Mouse (Mus musculus): ENCODE measurements around the gene Kctd10. TPM values are rescaled to one million over a fixed set of nuclear protein-coding genes. Genes with fewer than 3 reads are reported as not detected.

The Kctd10 gene
- polyA plus RNA-seq, 1 experiment from 2014 or later = 82.4 TPM

DNA sequence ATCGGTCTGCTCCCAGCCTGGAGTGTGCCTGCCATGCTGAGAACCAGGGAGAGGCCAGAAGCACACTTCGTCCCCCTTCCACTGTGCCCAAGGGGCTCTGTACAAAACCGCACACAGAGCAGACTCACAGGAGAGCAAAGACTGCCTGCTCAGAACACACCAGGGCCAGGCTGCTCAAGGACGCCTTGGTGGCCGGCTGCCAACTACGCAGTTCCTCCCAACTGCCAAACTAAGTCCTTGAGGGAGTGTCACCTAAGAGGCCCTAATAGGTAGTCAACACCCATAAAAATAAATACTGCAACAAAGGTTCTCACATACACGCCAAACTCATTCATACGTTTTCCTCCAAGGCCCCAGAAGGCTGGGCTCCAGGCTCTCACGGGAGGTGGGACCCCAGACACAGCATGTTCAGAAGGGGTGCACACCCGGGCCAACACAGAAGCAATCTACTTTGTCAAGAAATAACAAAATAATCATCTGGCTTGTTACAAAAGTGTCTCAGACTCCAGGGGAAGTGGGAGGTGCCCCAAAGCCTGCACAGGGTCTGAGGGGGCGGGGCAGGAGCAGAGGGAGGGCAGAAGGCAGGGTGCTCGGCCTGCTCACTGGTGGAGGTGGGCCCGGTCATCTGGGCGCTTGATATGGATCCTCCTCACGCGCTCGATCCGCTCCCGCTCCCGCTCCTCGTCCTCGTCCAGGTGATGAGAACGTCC lies 15.1 kb downstream of the Kctd10 start:
- H3K36me3 ChIP-seq (ENCODE audit: control insufficient read depth, insufficient read depth, low read length) = peaks cover 97% of the 10 kb centered on the region

DNA sequence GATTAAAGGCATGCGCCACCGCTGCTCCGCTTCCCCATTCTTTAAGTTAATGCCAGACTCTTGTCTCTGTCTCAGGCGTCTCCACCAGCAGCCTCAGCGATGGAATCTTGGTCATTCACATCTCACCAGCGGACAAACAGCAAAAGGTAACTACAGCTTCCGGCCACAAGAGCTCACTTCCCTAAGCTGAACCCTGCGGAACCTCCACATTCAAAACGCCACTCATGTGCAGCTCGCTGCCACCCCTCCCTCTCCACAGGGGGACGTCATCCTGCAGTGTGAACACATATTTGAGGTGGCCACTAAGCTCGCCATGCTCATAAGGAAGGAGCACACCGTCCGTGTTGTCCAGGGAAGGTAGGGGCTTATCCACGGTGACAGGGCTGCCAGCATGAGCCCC lies 19.3 kb downstream of the Kctd10 start:
- H3K9ac ChIP-seq (replicated peaks; ENCODE audit: low read length) = no peak overlapping the region
- H3K36me3 ChIP-seq (ENCODE audit: control insufficient read depth, insufficient read depth, low read length) = peaks cover 64% of the 10 kb centered on the region
- no peak overlapping the region for H3K4me3 ChIP-seq (replicated peaks; ENCODE audit: low read depth, low read length)
- H3K4me1 ChIP-seq (ENCODE audit: control insufficient read depth, insufficient read depth, low read length) = no peaks in the 10 kb centered on the region
- no peak for ATAC-seq (ENCODE audit: low FRiP score, low TSS enrichment)
- H3K4me2 ChIP-seq (ENCODE audit: low read length) = no peak overlapping the region
- H3K27ac ChIP-seq (replicated peaks; ENCODE audit: low read depth, low read length) = no peak overlapping the region
- H3K9me3 ChIP-seq (ENCODE audit: control insufficient read depth, low read length) = no peaks in the 10 kb centered on the region
- WGBS = 81% methylated on average over 15 of the region's 15 CpGs
- DNase-seq = no peak
- no peaks in the 10 kb centered on the region for H3K27me3 ChIP-seq (ENCODE audit: control insufficient read depth, insufficient read depth, low read length)

More for the DNA sequence above, 15.1 kb downstream of the Kctd10 start:
- Histone ChIP-seq H3K4me3 (replicated peaks; ENCODE audit: low read depth, low read length) (no peak overlapping the region), H3K4me1 (ENCODE audit: control insufficient read depth, insufficient read depth, low read length) (no peaks in the 10 kb centered on the region), H3K9ac (replicated peaks; ENCODE audit: low read length) (no peak overlapping the region), H3K9me3 (ENCODE audit: control insufficient read depth, low read length) (no peaks in the 10 kb centered on the region), H3K27me3 (ENCODE audit: control insufficient read depth, insufficient read depth, low read length) (no peaks in the 10 kb centered on the region), H3K4me2 (ENCODE audit: low read length) (no peak overlapping the region), H3K27ac (replicated peaks; ENCODE audit: low read depth, low read length) (no peak overlapping the region)
- WGBS = 93% methylated on average over 23 of the region's 23 CpGs
- DNase-seq (no peak), ATAC-seq (ENCODE audit: low FRiP score, low TSS enrichment) (no peak)

DNA sequence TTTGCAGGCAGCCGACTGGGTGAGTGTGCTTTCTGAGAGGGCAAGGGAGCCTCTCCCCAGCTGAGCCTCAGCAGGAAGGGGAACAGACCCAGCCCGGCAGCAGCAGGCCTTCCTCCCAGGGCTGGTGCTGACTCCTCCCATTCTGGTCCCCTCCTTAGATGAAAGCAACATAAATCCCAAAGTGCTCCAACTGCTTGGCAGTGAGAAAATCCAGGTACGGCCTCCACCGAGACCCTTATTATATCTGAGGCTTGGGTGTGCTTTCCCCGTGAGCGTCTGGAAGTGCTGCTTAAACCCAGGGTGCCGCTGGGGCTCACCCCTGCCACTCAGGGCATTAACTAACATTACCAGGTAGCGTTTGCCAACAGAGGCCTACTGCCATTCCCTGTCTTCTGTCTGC lies 20.7 kb downstream of the Kctd10 start:
- no peak for DNase-seq
- ATAC-seq (ENCODE audit: low FRiP score, low TSS enrichment) = no peak
- 76% methylated on average over 8 of the region's 8 CpGs for WGBS
- H3K4me3 ChIP-seq (replicated peaks; ENCODE audit: low read depth, low read length) = no peak overlapping the region
- no peaks in the 10 kb centered on the region for H3K9me3 ChIP-seq (ENCODE audit: control insufficient read depth, low read length)
- H3K36me3 ChIP-seq (ENCODE audit: control insufficient read depth, insufficient read depth, low read length) = peaks cover 50% of the 10 kb centered on the region
- no peak overlapping the region for H3K9ac ChIP-seq (replicated peaks; ENCODE audit: low read length)
- no peak overlapping the region for H3K4me2 ChIP-seq (ENCODE audit: low read length)
- H3K4me1 ChIP-seq (ENCODE audit: control insufficient read depth, insufficient read depth, low read length) = no peaks in the 10 kb centered on the region
- no peaks in the 10 kb centered on the region for H3K27me3 ChIP-seq (ENCODE audit: control insufficient read depth, insufficient read depth, low read length)
- H3K27ac ChIP-seq (replicated peaks; ENCODE audit: low read depth, low read length) = no peak overlapping the region

DNA sequence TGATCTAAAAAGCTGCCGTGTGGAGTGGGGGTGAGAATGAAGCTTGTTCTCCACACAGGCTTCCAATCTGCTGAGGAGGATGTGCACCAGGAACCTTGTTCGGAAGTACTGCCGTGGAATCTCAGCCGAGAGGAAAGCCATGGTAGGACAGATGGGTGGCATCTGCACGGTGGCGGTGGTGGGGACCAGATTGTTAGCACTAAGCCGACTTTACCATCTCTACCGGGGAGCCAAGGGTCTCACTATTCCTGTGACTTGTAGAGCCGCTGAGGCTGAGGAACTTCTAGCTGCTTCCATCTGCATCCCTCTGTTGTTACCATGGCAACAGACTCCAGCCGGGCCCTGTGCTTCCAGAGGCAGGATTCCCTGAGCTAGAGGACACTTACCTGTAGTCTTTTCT lies 21.5 kb downstream of the Kctd10 start:
- WGBS = 56% methylated on average over 10 of the region's 10 CpGs
- DNase-seq (peak; percentile 79), ATAC-seq (ENCODE audit: low FRiP score, low TSS enrichment) (no peak)
- H3K27ac ChIP-seq (replicated peaks; ENCODE audit: low read depth, low read length) = no peak overlapping the region
- no peak overlapping the region for H3K4me2 ChIP-seq (ENCODE audit: low read length)
- no peaks in the 10 kb centered on the region for H3K9me3 ChIP-seq (ENCODE audit: control insufficient read depth, low read length)
- H3K4me1 ChIP-seq (ENCODE audit: control insufficient read depth, insufficient read depth, low read length) = no peaks in the 10 kb centered on the region
- H3K9ac ChIP-seq (replicated peaks; ENCODE audit: low read length) = no peak overlapping the region
- H3K36me3 ChIP-seq (ENCODE audit: control insufficient read depth, insufficient read depth, low read length) = peaks cover 42% of the 10 kb centered on the region
- H3K27me3 ChIP-seq (ENCODE audit: control insufficient read depth, insufficient read depth, low read length) = no peaks in the 10 kb centered on the region
- no peak overlapping the region for H3K4me3 ChIP-seq (replicated peaks; ENCODE audit: low read depth, low read length)

DNA sequence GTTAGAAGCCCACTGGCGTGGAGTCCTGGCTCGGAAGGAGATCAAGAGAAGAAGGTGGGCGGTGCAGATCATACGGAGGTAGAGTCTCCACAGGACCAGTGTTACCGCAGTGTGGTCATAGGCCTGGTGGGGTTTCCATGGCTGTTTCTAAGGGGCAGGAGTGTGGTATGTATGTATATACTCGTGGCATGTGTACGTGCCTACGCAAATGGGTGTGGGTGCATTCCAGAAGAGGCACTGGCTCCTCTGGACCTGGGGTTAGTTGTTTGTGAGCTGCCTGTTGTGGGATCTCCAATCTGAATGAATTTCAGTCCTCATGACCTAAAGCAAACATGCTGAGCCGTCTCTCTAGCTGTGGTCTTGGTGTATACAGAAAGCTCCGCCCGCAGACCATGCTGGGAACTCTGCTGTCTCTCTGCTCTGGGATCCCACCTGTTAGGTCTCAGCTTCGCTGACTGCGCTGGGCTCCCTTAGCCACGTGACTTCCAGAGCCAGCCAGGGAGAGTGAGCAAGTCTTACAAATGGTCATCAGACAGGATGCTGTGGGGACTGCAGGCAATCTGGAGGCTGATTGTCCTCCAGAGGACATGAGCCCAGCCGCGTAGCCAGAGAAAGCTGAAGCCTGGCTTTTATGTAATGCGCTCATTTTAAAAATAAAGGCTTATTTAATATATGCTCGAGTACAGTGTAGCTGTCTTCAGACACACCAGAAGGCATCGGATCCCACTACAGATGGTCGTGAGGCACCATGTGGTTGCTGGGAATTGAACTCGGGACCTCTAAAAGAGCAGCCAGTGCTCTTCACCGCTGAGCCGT lies 23.2 kb downstream of the Kctd10 start:
- WGBS = 55% methylated on average over 23 of the region's 23 CpGs
- ATAC-seq (ENCODE audit: low FRiP score, low TSS enrichment) = no peak; the same call in 1 of the 2 replicates
- peaks cover 26% of the 10 kb centered on the region for H3K36me3 ChIP-seq (ENCODE audit: control insufficient read depth, insufficient read depth, low read length)
- H3K27ac ChIP-seq (replicated peaks; ENCODE audit: low read depth, low read length) = no peak overlapping the region
- no peaks in the 10 kb centered on the region for H3K9me3 ChIP-seq (ENCODE audit: control insufficient read depth, low read length)
- H3K4me1 ChIP-seq (ENCODE audit: control insufficient read depth, insufficient read depth, low read length) = no peaks in the 10 kb centered on the region
- no peak overlapping the region for H3K4me3 ChIP-seq (replicated peaks; ENCODE audit: low read depth, low read length)
- no peak overlapping the region for H3K9ac ChIP-seq (replicated peaks; ENCODE audit: low read length)
- H3K4me2 ChIP-seq (ENCODE audit: low read length) = no peak overlapping the region
- no peaks in the 10 kb centered on the region for H3K27me3 ChIP-seq (ENCODE audit: control insufficient read depth, insufficient read depth, low read length)
- DNase-seq = peak; percentile 45

DNA sequence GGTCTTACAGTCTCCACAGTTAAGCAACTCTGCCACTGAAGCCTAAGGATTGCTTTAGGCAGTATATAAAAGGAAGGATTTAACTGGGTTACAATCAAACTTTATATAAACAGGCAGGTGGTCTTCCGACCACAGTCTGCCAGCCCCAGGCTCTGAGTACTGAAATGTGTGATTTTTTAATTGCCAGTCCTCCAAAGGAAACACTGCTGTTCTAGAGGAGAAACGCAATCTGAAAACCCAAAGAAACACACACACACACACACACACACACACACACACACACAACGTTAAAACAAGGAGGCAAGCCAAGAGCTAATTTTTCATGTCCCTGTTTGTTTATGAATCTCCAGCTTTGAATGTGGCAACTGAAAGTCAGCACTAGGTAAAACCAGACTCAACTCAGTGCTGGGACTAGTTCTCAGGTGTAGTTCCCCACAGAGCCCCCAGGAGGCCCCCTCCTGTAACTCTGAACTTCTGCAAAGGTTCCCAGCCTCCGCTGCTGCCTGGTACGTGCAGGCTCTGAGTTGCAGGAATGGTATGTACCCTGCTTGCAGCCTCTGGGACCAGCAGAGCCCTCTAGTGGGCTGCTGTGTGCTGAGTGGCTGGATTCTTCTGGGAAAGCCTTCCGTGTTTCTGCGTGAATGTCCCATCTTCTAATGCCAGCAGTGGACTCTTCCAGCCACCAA lies 23.9 kb downstream of the Kctd10 start:
- H3K27me3 ChIP-seq (ENCODE audit: control insufficient read depth, insufficient read depth, low read length) = no peaks in the 10 kb centered on the region
- H3K9ac ChIP-seq (replicated peaks; ENCODE audit: low read length) = no peak overlapping the region
- peaks cover 18% of the 10 kb centered on the region for H3K36me3 ChIP-seq (ENCODE audit: control insufficient read depth, insufficient read depth, low read length)
- no peaks in the 10 kb centered on the region for H3K9me3 ChIP-seq (ENCODE audit: control insufficient read depth, low read length)
- no peak overlapping the region for H3K4me3 ChIP-seq (replicated peaks; ENCODE audit: low read depth, low read length)
- DNase-seq (peak; percentile 73), ATAC-seq (ENCODE audit: low FRiP score, low TSS enrichment) (no peak)
- 26% methylated on average over 7 of the region's 7 CpGs for WGBS
- no peaks in the 10 kb centered on the region for H3K4me1 ChIP-seq (ENCODE audit: control insufficient read depth, insufficient read depth, low read length)
- H3K4me2 ChIP-seq (ENCODE audit: low read length) = no peak overlapping the region
- H3K27ac ChIP-seq (replicated peaks; ENCODE audit: low read depth, low read length) = no peak overlapping the region

DNA sequence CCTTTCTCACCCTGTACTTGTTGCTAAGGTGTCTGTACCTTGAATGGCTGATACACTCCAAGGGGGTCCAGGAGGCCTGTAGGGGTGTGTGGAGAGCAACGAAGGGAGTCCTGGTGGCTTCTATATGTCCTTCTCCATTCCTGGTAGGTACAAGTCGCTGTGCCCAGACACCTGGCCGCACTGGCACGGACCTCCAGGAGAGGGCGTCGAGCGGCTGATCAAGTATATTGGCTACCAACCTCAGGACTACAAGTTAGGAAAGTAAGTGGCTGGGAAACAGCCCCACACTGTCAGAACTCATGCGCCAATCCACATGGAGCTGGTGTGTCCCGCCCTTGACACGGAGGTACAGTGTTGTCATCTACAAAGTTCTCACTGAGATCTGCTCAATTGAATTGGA lies 28.8 kb downstream of the Kctd10 start:
- Histone ChIP-seq H3K27ac (replicated peaks; ENCODE audit: low read depth, low read length) (no peak overlapping the region), H3K4me2 (ENCODE audit: low read length) (no peak overlapping the region), H3K4me1 (ENCODE audit: control insufficient read depth, insufficient read depth, low read length) (no peaks in the 10 kb centered on the region), H3K36me3 (ENCODE audit: control insufficient read depth, insufficient read depth, low read length) (no peaks in the 10 kb centered on the region), H3K9ac (replicated peaks; ENCODE audit: low read length) (no peak overlapping the region), H3K4me3 (replicated peaks; ENCODE audit: low read depth, low read length) (no peak overlapping the region), H3K9me3 (ENCODE audit: control insufficient read depth, low read length) (no peaks in the 10 kb centered on the region), H3K27me3 (ENCODE audit: control insufficient read depth, insufficient read depth, low read length) (no peaks in the 10 kb centered on the region)
- WGBS = 63% methylated on average over 10 of the region's 10 CpGs
- no peak for ATAC-seq (ENCODE audit: low FRiP score, low TSS enrichment)
- DNase-seq = no peak

DNA sequence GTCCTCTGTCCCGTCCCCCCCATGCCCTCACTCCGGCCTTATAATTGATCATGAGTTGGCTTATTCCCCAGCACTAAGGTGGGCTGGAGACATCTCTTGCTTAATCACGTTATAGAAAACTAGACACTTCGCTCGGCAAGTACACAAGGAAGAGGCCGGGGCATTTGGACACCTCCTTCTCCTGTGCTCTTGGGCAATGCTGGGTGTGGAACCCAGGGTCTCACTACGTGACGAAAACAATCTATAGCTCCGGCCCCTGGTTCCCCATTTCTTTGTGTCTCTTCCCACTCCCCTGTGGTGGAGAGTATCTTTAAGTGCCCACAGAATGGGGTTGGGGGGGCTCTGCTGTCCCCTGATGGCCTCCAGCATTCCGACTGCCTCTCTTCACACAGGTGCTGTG lies 33.3 kb downstream of the Kctd10 start:
- Histone ChIP-seq H3K36me3 (ENCODE audit: control insufficient read depth, insufficient read depth, low read length) (no peaks in the 10 kb centered on the region), H3K9ac (replicated peaks; ENCODE audit: low read length) (no peak overlapping the region), H3K27me3 (ENCODE audit: control insufficient read depth, insufficient read depth, low read length) (no peaks in the 10 kb centered on the region), H3K4me3 (replicated peaks; ENCODE audit: low read depth, low read length) (no peak overlapping the region), H3K4me2 (ENCODE audit: low read length) (no peak overlapping the region), H3K27ac (replicated peaks; ENCODE audit: low read depth, low read length) (no peak overlapping the region), H3K4me1 (ENCODE audit: control insufficient read depth, insufficient read depth, low read length) (no peaks in the 10 kb centered on the region), H3K9me3 (ENCODE audit: control insufficient read depth, low read length) (no peaks in the 10 kb centered on the region)
- no peak for DNase-seq
- WGBS = 83% methylated on average over 10 of the region's 10 CpGs
- ATAC-seq (ENCODE audit: low FRiP score, low TSS enrichment) = no peak
